Mouse (Mus musculus) spleen, adult 2 months (tissue): ENCODE measurements around the gene Arid1b.

Experiments used
- CTCF ChIP-seq: fragments of 200-500 bp; IDR thresholded peaks from 2 replicates; pipeline ENCODE4 v1.5.1; 2011; ENCODE audit warnings: mild to moderate bottlenecking, inconsistent platforms; ENCODE audit not compliant: insufficient read depth, insufficient read length, insufficient replicate concordance; ENCODE audit errors: extremely low read depth
- POLR2A ChIP-seq: fragments of 200-500 bp; IDR thresholded peaks from 2 replicates; pipeline ENCODE4 v1.6.1; 2011; ENCODE audit warnings: low read depth, low read length, inconsistent platforms

DNA sequence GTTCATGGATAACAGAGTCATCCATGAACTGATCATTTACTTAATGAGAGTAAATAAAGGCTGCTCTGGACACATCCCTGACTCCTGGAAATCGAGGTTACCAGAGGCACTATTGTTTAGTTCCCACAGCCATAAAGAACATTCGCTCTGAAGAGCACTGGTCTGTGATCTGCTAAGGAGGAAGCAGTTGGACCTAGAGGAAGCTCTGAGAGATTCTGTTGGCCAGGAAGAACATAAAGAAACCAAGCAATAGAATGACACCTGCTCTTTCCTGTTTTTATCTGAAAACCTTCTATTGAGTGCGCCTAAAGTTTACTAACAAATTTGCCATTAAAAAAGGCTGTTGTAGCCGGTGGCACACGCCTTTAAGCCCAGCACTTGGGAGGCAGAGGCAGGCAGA is 94.7 kb downstream of the Arid1b start:
- TF ChIP-seq CTCF (no peak), POLR2A (no peak)
